Mouse (Mus musculus) c-Kit-positive CD71-positive TER-119-positive erythroid progenitor cells, embryonic 14.5 days (primary cell): ENCODE results near the gene 4931440F15Rik.
A peak's percentile ranks its signal among the peaks of the same experiment; 100 is the strongest.

Experiments
- DNase-seq: peaks from one replicate; pipeline ENCODE4 v3.0.0-alpha.2; 2013; ENCODE audit warnings: low spot score

The 4931440F15Rik gene

GRCm38 (mm10) chr11:29801432-29802427 lies 23.7 kb downstream of the 4931440F15Rik start:
- no peak for DNase-seq

GRCm38 (mm10) chr11:29799839-29800238 lies 25.6 kb downstream of the 4931440F15Rik start:
- no peak for DNase-seq

GRCm38 (mm10) chr11:29795106-29795505 lies 30.4 kb downstream of the 4931440F15Rik start:
- DNase-seq = no peak

GRCm38 (mm10) chr11:29794475-29794874 lies 31.0 kb downstream of the 4931440F15Rik start:
- no peak for DNase-seq

GRCm38 (mm10) chr11:29790796-29791195 lies 34.7 kb downstream of the 4931440F15Rik start:
- no peak for DNase-seq

GRCm38 (mm10) chr11:29788921-29789638 lies 36.4 kb downstream of the 4931440F15Rik start:
- DNase-seq = no peak

- no peak for DNase-seq
Observed at GRCm38 (mm10) chr11:29788499-29788898, 37.0 kb downstream of the 4931440F15Rik start.

GRCm38 (mm10) chr11:29787473-29787872 lies 38.0 kb downstream of the 4931440F15Rik start:
- DNase-seq = no peak

- peak; percentile 12 for DNase-seq
Observed at GRCm38 (mm10) chr11:29786583-29787219, 38.8 kb downstream of the 4931440F15Rik start.

GRCm38 (mm10) chr11:29779409-29780026 lies 46.0 kb downstream of the 4931440F15Rik start:
- DNase-seq = no peak

- no peak for DNase-seq
Observed at GRCm38 (mm10) chr11:29778936-29779335, 46.5 kb downstream of the 4931440F15Rik start.

GRCm38 (mm10) chr11:29777964-29778363 lies 47.5 kb downstream of the 4931440F15Rik start:
- no peak for DNase-seq

- DNase-seq = no peak
Observed at GRCm38 (mm10) chr11:29774760-29775159, 50.7 kb downstream of the 4931440F15Rik start.

- DNase-seq = no peak
Observed at GRCm38 (mm10) chr11:29774296-29774695, 51.2 kb downstream of the 4931440F15Rik start.
